Mouse (Mus musculus): ENCODE measurements at regions not wholly inside any gene's neighbourhood (a gene's known extent, or its start where the extent isn't known, plus 50 kb on each side); places are given as distances from the start of the nearest gene placed in this dataset.

GRCm38 (mm10) chr2:116942321-116942791 lies 63.9 kb downstream of the Tmco5 start:
- DNase-seq (ENCODE audit: low read depth, low spot score) = peak; percentile 91

- DNase-seq (ENCODE audit: low read depth, low spot score) = peak; percentile 74
Measured at GRCm38 (mm10) chr2:116948538-116948937, 70.0 kb downstream of the Tmco5 start.

GRCm38 (mm10) chr2:116949741-116950140 lies 71.2 kb downstream of the Tmco5 start:
- DNase-seq (ENCODE audit: low read depth, low spot score) = peak; percentile 66

- DNase-seq (ENCODE audit: low read depth, low spot score) = peak; percentile 76
Measured at GRCm38 (mm10) chr2:116950154-116950553, 71.7 kb downstream of the Tmco5 start.

- DNase-seq (ENCODE audit: low read depth, low spot score) = peak; percentile 24
Measured at GRCm38 (mm10) chr2:116951481-116951880, 73.0 kb downstream of the Tmco5 start.

GRCm38 (mm10) chr2:116954280-116954679 lies 75.8 kb downstream of the Tmco5 start:
- DNase-seq (ENCODE audit: low read depth, low spot score) = no peak

GRCm38 (mm10) chr2:116954896-116955295 lies 76.4 kb downstream of the Tmco5 start:
- no peak for DNase-seq (ENCODE audit: low read depth, low spot score)

GRCm38 (mm10) chr2:116963116-116963873 lies 84.8 kb downstream of the Tmco5 start:
- DNase-seq (ENCODE audit: low read depth, low spot score) = no peak

- no peak for DNase-seq (ENCODE audit: low read depth, low spot score)
Measured at GRCm38 (mm10) chr2:116966266-116966665, 87.8 kb downstream of the Tmco5 start.

- DNase-seq (ENCODE audit: low read depth, low spot score) = no peak
Measured at GRCm38 (mm10) chr2:116971666-116972613, 93.4 kb downstream of the Tmco5 start.

- peak; percentile 74 for DNase-seq (ENCODE audit: low read depth, low spot score)
Measured at GRCm38 (mm10) chr2:116972614-116972985, 94.1 kb downstream of the Tmco5 start.

GRCm38 (mm10) chr2:116973441-116973840 lies 95.0 kb downstream of the Tmco5 start:
- DNase-seq (ENCODE audit: low read depth, low spot score) = no peak

- no peak for DNase-seq (ENCODE audit: low read depth, low spot score)
Measured at GRCm38 (mm10) chr2:116974152-116974551, 95.7 kb downstream of the Tmco5 start.

- DNase-seq (ENCODE audit: low read depth, low spot score) = peak; percentile 46
Measured at GRCm38 (mm10) chr2:116974569-116975060, 96.1 kb downstream of the Tmco5 start.

- peak; percentile 55 for DNase-seq (ENCODE audit: low read depth, low spot score)
Measured at GRCm38 (mm10) chr2:116975091-116975600, 96.7 kb downstream of the Tmco5 start.

GRCm38 (mm10) chr2:116975601-116976431 lies 97.3 kb downstream of the Tmco5 start:
- DNase-seq (ENCODE audit: low read depth, low spot score) = peak; percentile 80

GRCm38 (mm10) chr2:116976432-116976750 lies 97.9 kb downstream of the Tmco5 start:
- DNase-seq (ENCODE audit: low read depth, low spot score) = peak; percentile 70

GRCm38 (mm10) chr2:116976951-116977503 lies 98.5 kb downstream of the Tmco5 start:
- peak; percentile 45 for DNase-seq (ENCODE audit: low read depth, low spot score)

GRCm38 (mm10) chr2:116977771-116978600 lies 99.5 kb downstream of the Tmco5 start:
- no peak for DNase-seq (ENCODE audit: low read depth, low spot score)

- DNase-seq (ENCODE audit: low read depth, low spot score) = peak; percentile 18
Measured at GRCm38 (mm10) chr2:116978809-116979208, 100.3 kb downstream of the Tmco5 start.
